Mouse (Mus musculus) MEL (cell line): ENCODE measurements at regions not wholly inside any gene's neighbourhood (a gene's known extent, or its start where the extent isn't known, plus 50 kb on each side); places are given as distances from the start of the nearest gene placed in this dataset.

Source experiments
- CTCF ChIP-seq, 3 experiments: IDR thresholded peaks in 2 of 3; conservative IDR thresholded peaks in 1 of 3; 2 replicates each; pipeline ENCODE4 v1.5.1; 2011 to 2012; ENCODE audit warnings: low read length in 3 of 3, low read depth in 2 of 3, mild to moderate bottlenecking in 2 of 3, improper control_type of control experiment in 1 of 3, inconsistent platforms in 1 of 3, mixed read lengths in 1 of 3, moderate library complexity in 1 of 3; ENCODE audit not compliant: control insufficient read depth in 1 of 3, insufficient read depth in 1 of 3, poor library complexity in 1 of 3, severe bottlenecking in 1 of 3
- MAX ChIP-seq: IDR thresholded peaks from 2 replicates; pipeline ENCODE4 v1.6.1; 2011; ENCODE audit warnings: low read length, improper control_type of control experiment
- MAZ ChIP-seq: IDR thresholded peaks from 2 replicates; pipeline ENCODE4 v1.6.1; 2012; ENCODE audit warnings: low read depth, mild to moderate bottlenecking, inconsistent platforms, low read length, improper control_type of control experiment
- POLR2A ChIP-seq, 2 experiments: IDR thresholded peaks; 2 replicates each; pipeline ENCODE4 v1.6.1; 2011 to 2012; ENCODE audit warnings: low read length in 2 of 2, mild to moderate bottlenecking in 2 of 2, control low read depth in 1 of 2, improper control_type of control experiment in 1 of 2, low read depth in 1 of 2, moderate library complexity in 1 of 2; ENCODE audit not compliant: control insufficient read depth in 1 of 2, insufficient read depth in 1 of 2, poor library complexity in 1 of 2
- SMC3 ChIP-seq: IDR thresholded peaks from 2 replicates; pipeline ENCODE4 v1.6.1; 2011; ENCODE audit warnings: low read depth, low read length, improper control_type of control experiment
- ZKSCAN1 ChIP-seq: IDR thresholded peaks from 2 replicates; pipeline ENCODE4 v1.6.1; 2012; ENCODE audit warnings: low read depth, mild to moderate bottlenecking, inconsistent platforms, low read length, improper control_type of control experiment, moderate library complexity

- TF ChIP-seq MAX (no peak), CTCF (IDR thresholded peaks at IDR 0.05 in 2 of 3, conservative IDR thresholded peaks at IDR 0.05 in 1 of 3; ENCODE audit: control insufficient read depth in 1 of 3, insufficient read depth in 1 of 3, low read depth in 2 of 3, low read length in 3 of 3, poor library complexity in 1 of 3, severe bottlenecking in 1 of 3) (no peak), MAZ (no peak), SMC3 (no peak), ZKSCAN1 (no peak), POLR2A (IDR thresholded peaks at IDR 0.05; ENCODE audit: control insufficient read depth in 1 of 2, insufficient read depth in 1 of 2, low read depth in 1 of 2, low read length in 2 of 2, poor library complexity in 1 of 2) (no peak)
These were observed 255.2 kb upstream of the Cdyl start for GRCm38 (mm10) chr13:35404428-35404827.
